Mouse (Mus musculus): ENCODE results near the gene Hhipl1.
A peak's percentile ranks its signal among the peaks of the same experiment; 100 is the strongest.

Hhipl1 gene

DNA sequence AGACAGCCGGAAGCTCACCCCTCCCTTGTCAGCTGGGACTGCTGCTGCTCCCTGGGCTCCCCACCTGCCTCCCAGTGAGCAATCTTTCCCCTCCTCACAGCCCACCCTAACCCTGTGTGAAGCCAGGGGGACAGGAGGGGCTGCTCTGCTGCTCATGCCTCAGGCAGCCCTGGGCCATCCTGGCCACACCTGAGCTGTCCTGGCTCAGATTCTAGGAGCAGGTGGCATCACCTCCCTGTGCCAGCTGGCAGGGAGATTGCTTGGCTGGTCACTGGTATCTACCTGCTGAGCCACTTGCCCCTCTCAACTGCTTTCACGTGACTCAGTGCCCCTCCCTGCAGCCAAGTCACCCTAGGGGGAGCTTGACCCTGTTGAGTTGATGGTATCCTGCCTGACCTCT, 48.2 kb downstream of the Hhipl1 start:
- no peak for DNase-seq (ENCODE audit: extremely low read depth, low read depth, low spot score)

DNA sequence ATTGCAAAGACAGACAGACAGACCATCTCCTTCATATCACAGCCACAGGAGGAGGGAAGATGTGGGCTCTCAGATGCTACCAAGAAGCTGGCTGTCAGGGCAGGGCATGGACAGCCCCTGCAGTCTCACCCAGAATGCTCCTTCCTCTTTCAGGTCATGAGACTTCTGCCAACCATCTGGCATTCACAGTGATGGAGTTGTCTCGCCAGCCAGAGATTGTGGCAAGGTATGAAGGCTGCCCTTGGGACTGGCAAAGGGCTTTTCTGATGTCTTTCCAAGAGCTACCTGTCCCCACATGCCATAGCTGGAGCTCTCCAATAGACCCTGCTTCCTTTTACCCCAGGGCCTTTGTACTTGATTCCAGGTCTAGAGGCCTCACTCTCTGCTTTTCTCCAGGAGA, 49.2 kb downstream of the Hhipl1 start:
- DNase-seq (ENCODE audit: extremely low read depth, low read depth, low spot score) = peak; percentile 80

DNA sequence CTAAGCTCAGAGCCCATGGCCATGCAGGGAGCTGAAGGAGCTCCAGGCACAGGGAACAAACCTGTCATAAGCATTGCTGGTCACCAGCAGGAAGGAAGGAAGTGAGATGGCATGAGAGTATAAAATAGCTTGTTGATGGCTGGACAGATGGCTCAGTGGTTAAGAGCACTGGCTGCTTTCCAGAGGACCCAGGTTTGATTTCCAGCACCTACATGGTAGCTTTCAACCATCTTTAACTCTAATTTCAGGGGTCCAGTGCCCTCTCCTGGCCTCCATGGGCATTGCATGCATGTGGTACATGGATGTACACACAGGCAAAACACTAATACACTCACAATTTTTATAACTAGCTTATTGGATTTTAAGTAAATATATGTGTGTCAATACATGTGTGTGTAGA, 49.9 kb downstream of the Hhipl1 start:
- DNase-seq (ENCODE audit: extremely low read depth, low read depth, low spot score) = no peak

DNA sequence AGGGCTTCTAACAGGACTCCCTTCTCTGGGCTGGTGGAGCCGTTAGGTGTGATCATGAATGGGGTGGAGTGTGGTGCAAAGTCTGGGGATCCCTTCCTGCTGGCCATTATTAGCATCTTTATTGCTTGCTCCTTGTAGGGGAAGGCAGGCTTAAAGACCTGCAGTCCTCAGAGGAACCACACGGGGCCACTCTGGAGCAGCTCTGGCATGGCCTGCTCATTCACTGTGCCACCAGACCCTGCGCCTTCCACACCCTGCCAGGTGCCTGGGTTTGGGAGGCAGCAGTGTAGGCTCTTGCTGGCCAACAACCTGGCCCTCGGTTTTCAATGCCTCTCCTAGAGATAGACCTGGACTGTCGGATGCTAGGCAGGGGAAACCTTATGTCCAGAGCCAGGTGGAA, 57.7 kb downstream of the Hhipl1 start:
- no peak for DNase-seq (ENCODE audit: extremely low read depth, low read depth, low spot score)

DNA sequence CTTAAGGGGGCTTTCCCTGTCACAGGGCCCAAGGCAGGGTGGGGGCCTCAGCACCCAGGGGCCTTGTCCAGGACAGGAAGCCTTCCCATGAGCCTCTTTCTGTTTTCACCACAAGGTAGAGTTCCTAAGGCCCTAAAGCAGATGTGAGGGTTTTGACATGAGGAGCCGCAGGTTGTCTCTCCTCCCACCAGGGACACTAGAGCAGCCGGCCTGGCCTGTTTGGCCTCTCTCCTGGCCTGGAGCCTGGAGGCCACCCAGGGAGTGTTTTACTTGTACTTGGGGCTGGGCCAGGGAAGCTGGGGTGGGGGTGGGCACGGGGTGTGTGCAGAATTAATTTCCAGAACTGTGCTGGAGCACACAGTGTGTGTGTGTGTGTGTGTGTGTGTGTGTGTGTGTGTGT, 59.3 kb downstream of the Hhipl1 start:
- DNase-seq (ENCODE audit: extremely low read depth, low read depth, low spot score) = peak; percentile 31

DNA sequence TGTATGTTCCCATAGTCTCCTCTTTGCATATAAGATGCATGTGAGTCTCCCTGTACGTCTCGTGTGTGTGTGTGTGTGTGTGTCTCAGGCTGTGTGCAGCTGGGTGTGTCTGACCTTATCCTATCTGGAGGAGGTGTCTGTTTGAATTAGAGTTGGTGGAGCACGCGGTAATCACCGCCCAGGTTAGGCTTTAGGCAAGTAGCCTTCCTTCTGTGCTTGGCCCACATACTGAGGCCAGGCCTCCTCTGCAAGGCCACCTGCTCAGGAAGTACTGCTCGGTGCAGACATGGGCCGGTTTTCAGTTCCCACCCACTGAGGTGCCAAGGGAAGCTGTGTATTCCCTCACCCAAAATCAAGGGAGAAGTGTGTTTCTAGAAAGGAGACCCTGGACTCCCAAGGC, 59.8 kb downstream of the Hhipl1 start:
- peak; percentile 28 for DNase-seq (ENCODE audit: extremely low read depth, low read depth, low spot score)

DNA sequence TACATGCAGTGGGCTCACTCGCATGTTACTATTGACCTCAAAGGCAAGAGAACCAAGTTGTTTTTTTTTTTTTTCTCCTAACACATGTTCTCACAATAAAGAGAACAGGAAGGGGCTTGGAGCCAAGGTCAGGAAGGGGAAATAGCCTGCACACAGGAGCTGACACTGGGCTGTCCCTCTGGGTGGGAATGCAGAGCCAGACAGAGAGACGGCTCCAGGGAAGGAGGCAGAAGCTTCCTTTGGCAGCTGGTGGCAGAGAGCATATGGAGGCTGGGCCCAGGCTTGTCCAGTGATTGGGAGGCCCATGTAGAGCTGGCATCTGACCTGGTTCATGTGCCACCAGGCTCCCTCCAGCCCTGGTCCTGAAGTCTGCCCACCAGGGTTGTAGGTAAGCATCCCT, 61.8 kb downstream of the Hhipl1 start:
- no peak for DNase-seq (ENCODE audit: extremely low read depth, low read depth, low spot score)

DNA sequence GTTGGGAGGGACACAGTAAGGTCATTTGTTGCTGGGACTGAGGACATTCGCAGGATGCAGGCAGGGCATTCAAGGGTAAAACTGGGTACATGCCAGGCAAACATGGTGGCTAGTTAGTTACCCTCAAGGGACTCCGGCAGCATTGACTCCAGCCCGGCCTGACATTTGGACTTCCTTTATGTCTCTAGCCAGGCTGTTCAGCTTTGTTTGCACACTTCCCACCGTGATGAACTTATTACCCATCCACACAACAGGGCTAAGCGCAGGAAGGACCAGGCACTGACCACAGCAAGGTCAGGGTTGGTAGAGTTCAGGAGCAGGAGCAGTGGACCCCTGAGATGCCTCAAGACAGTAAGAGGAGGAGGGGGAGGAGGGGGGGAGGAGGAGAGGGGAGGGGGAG, 62.9 kb downstream of the Hhipl1 start:
- DNase-seq (ENCODE audit: extremely low read depth, low read depth, low spot score) = no peak

DNA sequence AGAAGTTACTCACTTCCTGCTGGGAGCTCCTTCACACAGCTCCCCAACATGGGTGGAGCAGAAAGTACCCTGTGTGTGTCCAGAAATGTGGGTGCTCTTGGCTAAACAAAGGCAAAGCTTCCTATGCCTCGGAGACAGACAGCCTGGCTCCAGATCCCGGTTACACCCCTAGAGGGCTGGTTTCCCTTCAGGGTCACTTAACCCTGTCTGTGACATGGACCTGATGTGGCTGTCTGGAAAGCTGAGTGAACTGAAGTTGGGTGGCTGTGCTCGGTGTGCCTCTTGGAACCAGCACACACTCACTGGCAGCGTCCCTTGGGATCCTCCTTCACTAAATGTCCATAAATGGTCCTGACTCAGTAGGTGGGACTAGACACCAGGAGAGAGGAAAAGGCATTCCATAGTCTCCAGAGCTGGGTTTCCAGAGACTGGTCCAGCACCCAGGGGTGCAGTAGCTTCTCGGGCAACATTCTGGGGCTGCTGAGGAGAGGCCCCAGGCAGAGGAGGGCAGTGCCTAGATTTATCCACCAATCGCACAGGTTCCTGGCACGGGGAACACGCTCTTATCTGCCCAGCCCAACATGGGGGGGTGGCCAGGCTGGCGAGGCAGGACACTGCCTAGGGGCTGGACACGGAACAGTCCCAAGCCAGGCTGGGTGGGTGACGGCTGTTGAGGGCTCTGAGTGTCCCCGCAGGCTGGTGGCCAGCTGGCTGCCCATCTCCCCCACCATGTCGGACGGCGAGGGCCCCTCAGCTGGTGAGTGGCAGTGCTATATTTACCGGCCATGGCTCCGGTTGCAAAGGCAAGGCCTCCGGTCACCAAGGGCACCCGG, 64.7 kb downstream of the Hhipl1 start, which contains the start of gene Eml1:
Gene Eml1, plus strand, starts transcription at position 362 of the 833 bp plus-strand sequence.
- no peak for DNase-seq (ENCODE audit: extremely low read depth, low read depth, low spot score)

DNA sequence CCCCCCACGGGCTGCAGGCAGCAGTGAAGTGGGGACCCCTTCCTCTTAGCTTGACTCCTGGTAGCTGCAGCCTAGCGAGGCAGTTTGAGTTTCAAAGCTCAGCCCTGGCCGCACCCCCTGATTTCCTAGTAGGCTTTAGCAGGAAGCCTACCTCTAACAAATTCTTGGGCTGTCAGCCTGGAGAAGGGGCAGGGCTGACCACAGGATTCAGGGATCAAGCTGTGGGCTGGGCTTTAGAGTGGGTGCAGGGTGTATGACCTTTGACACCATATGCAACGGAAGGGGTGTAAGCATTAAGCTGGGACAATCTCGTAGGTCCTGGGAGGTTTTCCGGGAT, 65.3 kb downstream of the Hhipl1 start:
- no peak for DNase-seq (ENCODE audit: extremely low read depth, low read depth, low spot score)

DNA sequence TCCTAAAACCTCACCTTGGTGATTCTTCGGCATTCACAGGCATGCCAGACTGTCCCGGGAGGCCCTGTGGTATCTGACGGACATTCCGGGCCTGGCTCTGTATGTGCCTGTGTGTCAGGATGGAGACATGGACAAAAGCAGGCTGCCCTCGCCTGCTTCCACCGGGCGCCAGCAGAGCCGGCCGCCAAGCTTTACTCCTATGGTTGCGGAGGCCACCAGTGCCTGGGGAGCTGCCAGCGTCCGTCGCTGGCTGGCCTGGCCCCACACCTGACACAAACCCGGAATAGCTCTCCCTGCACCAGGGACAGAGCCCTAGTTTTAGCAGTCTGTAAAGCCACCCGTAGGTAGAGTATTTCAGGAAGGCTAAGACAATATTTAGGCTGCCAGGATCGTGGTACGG, 66.2 kb downstream of the Hhipl1 start:
- DNase-seq (ENCODE audit: extremely low read depth, low read depth, low spot score) = no peak

DNA sequence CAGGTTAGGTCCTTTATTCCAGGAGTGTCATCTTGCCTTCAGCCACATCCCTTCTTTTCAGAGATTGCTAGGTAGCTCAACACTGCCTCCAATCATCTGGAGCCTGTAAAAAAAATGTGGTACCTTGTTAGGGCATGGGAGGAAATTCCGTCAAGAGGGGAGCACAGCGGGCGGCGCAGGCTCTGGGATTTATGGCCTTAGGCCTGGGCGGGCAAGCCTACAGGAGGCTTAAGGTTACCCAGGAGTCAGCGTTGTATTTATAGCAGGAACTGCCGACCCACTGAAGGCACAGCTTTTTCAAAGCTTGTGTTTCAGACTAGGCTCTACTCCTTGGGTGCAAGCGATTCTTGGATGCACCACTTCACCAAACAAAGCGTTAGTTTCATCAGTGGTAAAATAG, 67.5 kb downstream of the Hhipl1 start:
- no peak for DNase-seq (ENCODE audit: extremely low read depth, low read depth, low spot score)

DNA sequence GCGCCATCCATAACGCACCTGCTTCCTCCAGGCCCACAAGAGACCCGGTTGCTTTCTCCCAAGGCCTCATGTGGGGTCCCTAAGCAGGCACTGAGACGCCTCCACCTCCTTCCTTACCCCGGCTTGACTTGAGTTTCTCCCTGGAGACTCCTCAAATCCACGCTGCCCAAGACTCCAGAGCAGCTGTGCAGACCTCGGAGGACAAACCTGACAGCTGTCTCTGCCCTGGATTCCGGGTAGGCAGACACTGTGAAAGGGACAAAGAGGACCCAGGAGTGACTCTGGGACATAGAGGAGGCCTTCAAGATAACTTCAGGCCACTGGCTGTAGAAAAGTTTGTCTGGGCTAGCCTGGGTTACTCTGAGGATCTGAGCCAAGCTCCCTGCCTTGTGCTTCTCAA, 68.6 kb downstream of the Hhipl1 start:
- no peak for DNase-seq (ENCODE audit: extremely low read depth, low read depth, low spot score)

DNA sequence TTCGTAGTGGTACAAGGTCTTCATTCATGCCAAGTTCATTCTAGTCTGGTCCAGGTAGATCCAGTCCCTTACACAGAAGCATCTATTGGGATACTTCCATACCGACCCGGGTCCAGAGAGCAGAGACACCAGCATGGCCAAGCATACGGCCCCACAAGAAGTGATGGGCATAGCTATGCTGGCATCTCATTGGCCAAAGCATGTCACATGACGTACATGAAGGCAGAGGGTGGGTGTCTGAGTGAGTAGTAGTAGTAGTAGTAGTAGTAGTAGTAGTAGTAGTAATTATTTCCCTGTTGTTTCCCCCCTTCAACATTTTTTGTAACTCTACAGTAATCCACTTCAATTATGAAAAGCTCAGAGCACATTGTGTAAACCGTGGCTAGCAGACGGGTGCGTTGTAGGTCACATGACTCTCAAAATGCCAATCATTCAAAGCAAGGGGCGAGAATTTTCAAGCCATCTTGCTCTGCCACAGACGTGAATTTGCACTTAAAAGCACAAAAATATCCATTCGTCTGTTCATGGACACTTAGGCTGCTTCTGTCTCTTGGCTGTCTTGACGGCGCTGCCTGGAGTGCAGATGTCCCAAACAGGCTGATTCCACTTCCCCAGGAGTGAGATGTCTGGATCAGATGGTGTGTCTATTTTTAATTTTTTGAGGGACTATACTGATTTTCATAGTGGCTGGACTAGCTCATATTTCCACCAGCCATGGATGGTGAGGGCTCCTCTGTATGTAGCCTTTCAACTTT, 72.5 kb downstream of the Hhipl1 start:
- DNase-seq (ENCODE audit: extremely low read depth, low read depth, low spot score) = no peak
